Mouse (Mus musculus) right cerebral cortex, postnatal 4 days (tissue): ENCODE results near the gene Ogdhl.
"Not testable (repeated sequence)": the region's sequence is repeated elsewhere in the genome, so short reads cannot be mapped to it uniquely, and the experiment has no call there.

ENCODE experiments used
- DNase-seq: peaks from one replicate; pipeline ENCODE4 v3.0.0-alpha.2; 2022

Gene Ogdhl

DNA sequence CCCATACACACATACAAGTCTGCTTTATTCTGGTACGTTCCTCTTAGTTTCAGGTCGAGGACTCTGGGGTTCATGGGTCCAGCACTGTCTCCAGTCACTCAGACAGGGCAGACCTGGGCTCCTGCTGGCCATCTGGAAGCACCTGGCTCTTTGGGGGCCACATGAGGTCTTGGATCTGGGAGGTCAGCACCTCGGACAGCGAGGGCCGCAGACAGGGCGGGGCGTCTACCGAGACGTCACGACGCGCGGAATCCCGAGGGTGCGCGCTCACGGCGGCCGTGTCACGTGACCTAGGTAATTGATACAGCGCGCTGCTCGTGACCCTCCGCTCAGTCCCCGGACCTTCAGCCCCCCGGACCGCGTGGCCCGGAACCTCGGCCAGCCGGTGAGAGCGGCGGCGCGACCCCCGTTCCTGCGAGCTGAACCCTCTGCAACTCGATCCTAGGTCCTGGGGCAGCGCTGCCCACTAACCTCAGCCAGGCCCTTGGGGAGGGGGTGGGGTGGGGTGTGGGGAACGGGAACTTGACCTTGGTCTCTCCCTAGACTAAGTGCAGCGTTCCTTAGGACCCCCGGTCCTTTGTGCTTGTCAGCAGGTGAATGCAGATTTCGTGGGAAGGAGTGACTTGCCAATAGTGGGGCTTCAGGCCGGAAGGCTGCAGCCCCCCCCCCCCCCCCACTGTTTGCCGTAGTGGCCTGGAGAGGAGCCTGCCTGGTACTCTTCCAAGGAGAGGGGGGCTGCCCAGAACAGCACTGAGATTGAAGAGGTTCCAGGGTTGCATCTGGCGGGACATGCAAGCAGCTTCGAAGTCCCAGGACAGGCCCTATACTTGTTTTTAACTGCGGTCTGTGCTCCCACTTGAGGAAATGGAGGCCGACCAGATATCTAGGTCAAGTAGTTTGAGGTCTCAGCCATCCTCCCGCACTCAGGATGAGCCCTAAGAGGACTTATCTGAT lies at the start of gene Ogdhl:
Ogdhl (plus strand) TSS at position 288 of the 954 bp plus-strand sequence.
- DNase-seq = peak; percentile 79

GRCm38 (mm10) chr14:32301622-32302021 lies 20.2 kb upstream of the Ogdhl start:
- DNase-seq = no peak

- no peak for DNase-seq
These were observed 19.4 kb upstream of the Ogdhl start for GRCm38 (mm10) chr14:32302423-32302822.

DNA sequence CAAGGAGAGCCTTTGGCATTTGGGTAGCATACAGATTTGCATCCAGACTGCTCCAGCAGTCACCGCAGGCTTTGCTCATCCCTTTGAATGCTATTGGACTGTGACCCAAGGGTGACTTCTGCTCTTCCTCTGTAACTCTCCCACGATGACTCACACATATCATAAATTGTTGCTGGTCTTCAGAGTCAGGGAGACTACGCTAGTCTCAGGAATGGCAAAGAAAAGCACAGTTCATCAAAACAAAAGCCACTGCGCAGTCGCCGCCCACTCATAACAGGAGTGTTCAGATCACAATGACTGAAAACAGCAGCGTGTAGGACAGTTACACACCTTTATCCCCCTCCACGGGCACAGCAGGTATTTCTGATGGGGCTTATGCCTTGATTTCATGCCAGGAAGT lies 16.9 kb upstream of the Ogdhl start:
- no peak for DNase-seq

GRCm38 (mm10) chr14:32309876-32310275 lies 11.9 kb upstream of the Ogdhl start:
- DNase-seq = peak; percentile 61

DNA sequence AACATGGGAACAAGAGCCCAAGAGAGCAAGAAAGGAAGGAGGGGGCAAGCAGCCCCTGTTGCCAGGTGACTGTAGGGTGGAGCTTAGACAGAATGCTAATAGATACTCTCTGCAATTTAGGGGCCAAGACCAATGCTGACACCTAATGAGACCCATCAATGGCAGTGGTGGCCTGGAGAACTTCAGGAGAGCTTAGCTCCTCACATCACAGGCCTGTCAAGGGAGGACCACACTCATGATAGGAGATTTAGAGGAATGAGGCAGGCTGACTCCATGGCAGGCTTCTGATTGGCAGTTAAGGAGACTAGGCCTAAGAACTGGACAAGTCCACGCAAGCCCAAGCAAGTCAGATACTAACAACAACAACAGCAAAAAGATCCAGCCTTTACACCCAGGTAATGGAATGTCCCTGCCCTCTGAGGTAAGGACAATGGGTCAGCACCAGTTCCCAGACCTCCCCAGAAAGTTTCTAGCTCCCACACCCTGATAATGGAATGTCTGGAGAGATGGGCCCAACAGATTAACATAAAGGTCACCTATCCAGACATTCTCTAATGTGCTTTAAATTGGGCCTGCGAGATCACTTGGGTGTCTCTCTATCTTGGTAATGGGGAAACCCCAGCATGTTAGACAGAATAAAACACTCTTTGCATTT lies 10.3 kb upstream of the Ogdhl start:
- no peak for DNase-seq

- DNase-seq = no peak
These were observed 4.0 kb upstream of the Ogdhl start for GRCm38 (mm10) chr14:32317822-32318221.

DNA sequence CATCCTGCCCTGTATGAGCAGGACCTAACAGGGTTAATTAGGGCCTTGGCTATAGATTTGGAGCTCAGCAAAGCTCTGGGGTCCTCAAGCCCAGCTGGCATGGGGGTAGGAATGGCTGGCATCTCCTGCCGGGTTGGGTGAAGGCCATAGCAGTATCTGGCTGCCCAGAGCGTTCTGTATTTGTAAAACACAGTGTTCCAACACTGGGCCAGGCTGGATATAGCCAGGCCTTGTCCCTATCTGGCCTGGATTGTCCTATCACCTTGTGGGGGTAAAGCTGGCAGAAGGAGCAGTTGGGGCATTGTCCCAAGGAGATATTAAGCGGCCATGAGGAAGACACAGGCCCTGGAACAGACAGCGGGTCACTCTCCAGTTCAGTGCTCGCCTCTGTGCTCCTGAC lies 1.4 kb downstream of the Ogdhl start:
- DNase-seq = no peak

GRCm38 (mm10) chr14:32327366-32327765 lies 5.5 kb downstream of the Ogdhl start:
- no peak for DNase-seq

DNA sequence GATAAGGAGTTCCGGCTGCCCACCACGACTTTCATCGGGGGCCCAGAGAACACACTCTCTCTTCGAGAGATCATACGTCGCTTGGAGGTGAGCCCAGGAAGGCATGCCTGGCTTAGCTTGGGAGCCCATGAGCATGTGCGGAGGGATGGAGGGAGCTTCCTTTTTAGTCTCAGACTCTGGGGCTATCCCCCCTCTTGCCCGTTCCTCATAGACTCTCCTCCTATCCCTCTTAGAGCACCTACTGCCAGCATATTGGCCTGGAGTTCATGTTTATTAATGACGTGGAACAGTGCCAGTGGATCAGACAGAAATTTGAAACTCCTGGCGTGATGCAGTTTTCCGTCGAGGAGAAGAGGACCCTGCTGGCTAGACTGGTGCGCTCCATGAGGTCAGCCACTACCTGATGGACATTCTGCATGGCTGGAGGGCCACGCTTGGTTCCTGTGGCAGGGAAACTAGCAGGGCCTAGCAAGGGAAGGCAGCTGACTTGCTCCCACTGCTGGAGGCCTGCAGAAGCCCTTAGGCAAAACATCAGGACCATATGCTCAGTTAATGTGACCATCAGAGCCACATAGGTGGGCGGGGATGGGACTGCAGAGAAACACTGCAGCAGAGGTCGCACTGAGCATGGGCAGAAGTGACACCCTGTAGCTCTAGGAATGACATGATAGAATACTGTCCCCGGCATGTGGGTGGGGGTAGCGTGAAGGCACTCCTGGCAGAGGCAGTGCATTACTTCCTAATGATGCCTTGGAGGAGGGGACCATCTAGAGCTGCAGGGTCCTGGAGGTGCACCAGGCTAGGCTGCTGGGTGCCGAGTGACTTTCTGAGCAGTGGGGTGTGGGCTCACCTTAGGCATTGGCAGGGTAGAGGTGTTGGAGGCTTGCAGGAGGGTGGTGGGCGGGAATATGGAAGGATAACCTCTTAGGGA lies 11.0 kb downstream of the Ogdhl start:
- no peak for DNase-seq

GRCm38 (mm10) chr14:32336021-32336420 lies 14.2 kb downstream of the Ogdhl start:
- DNase-seq = no peak

DNA sequence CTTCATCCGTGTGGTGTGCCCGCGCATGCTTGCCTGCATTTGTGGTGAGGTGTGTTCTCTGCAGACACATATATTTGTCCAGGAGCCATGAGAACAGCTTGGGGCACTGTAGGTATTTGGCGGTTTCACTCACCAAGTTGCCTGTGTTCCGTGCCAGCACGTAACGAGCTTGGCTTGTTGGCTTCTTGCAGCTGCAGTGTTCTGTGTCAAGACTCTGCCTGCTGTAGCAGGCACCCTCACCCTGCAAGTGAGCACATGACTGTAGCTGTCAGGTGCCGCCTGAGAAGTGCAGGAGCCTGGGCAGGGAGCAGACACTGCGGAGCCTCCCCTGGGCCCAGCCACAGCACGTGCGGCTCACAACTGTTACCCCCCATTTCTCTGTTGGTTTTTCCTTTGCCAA lies 14.7 kb downstream of the Ogdhl start:
- DNase-seq = no peak

- no peak for DNase-seq
These were observed 20.0 kb downstream of the Ogdhl start for GRCm38 (mm10) chr14:32341823-32342222.

DNA sequence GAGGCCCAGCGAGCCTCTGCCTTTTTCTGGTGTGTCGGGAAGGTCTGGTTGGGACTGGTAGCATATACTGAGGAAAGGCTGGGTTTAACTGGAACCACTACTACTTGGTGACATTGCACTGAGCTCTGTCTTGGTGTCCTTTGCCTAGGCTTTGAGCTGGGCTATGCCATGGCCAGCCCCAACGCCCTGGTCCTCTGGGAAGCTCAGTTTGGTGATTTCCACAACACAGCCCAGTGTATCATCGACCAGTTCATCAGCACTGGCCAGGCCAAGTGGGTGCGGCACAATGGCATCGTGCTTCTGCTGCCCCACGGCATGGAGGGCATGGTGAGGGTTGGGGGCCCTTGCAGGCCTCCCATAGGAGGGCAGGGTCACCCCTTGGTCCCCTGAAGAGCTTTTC lies 22.4 kb downstream of the Ogdhl start:
- no peak for DNase-seq

GRCm38 (mm10) chr14:32344694-32345093 lies 22.9 kb downstream of the Ogdhl start:
- DNase-seq = no peak

- no peak for DNase-seq
These were observed 25.5 kb downstream of the Ogdhl start for GRCm38 (mm10) chr14:32347307-32347706.

DNA sequence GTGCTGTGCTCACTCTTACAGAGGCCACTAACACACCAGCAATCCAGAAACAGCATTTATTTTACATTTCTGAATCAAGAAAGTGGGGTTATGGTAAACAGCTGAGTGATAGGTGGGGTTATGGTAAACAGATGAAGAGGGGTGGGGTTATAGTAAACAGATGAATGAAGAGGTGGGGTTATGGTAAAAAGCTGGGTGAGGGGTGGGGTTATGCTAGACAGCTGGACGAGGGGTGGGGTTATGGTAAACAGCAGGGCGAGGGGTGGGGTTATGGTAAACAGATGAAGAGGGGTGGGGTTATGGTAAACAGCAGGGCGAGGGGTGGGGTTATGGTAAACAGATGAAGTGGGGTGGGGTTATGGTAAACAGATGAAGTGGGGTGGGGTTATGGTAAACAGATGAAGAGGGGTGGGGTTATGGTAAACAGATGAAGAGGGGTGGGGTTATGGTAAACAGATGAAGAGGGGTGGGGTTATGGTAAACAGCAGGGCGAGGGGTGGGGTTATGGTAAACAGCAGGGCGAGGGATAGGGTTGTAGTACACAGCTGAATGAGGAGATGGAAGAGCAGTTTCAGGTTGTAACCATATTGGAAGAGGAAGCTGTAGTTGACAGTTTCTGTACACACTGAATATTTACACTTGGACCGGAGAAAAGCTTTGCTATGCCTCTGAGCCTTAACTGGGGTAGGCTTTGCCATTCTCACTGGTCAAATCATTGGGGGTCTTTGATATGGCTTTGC lies 29.5 kb downstream of the Ogdhl start:
- not testable (repeated sequence) for DNase-seq

GRCm38 (mm10) chr14:32364359-32364758 lies 42.5 kb downstream of the Ogdhl start:
- DNase-seq = no peak

- DNase-seq = no peak
These were observed 47.9 kb downstream of the Ogdhl start for GRCm38 (mm10) chr14:32369756-32370155.

DNA sequence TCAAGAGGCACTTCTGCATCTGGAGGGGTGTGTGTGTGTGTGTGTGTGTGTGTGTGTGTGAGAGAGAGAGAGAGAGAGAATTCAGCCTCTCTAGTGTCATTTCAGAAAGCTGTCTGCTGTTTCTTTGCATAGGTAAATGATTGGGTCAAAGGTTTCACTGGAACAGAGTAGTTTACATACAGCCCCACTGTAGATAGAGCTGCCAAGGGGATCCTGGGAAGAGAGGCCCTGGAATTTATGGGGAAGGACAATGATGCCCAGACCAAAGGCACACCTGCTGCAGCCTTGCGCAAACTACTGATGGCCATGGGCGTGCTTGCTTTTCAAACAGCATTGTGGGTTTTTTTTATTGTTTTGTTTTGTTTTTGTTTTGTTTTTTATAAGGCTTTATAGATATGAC lies 50.7 kb downstream of the Ogdhl start:
- no peak for DNase-seq

DNA sequence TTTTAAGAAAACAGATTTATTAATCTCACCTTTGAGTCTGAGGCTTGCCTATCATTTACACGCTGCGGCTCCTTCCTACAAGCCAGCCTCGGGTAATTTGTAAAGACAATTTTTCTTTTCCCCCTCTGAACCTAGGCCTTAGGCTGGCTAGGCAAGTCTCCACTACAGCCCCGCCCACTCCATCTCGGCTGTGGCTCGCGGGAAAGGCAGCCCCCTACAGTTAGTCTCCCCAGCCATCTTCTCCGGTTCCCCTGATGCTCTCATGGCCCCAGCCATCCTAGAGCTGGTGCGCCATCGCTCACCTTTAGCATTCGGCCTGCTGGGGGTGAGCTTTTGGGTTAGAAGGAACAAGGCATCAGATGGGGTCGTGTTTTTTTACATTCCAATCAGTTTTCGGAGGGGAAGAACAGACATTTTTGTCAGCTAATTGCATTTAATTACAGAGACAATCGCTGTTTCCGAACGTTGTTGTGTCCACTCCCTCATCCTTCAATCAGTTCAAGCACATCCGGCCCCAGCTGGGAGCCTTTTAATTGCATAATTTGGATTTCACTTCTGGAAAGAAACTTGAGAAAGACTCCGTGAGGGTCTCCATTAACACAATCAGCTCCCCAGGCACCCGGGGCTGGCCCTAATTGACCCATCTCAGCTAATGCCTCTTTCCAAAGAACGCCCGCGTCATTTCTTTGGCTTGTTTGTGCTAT lies 57.7 kb downstream of the Ogdhl start:
- DNase-seq = no peak

DNA sequence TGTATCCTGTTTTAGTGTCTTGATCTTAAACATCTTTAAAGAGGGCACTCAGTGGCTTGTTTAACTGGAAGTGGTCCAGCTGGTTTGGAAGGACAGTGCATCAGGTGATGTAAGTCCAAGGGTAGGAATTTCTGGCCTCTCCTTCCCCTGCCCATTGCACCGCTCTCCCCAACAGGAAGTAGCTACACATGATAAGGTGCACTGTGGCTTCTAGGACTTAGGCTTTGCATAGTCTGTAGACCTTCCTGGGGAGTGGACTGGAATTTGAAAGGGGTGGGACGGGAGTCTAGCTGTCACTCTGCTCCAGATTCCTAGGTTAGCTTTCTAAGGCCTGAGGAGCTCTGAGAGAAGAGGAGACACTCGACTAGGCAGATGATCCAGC lies 58.3 kb downstream of the Ogdhl start:
- DNase-seq = no peak
